Mouse (Mus musculus): Measurements from ENCODE around the gene Defb38.

The Defb38 gene

DNA sequence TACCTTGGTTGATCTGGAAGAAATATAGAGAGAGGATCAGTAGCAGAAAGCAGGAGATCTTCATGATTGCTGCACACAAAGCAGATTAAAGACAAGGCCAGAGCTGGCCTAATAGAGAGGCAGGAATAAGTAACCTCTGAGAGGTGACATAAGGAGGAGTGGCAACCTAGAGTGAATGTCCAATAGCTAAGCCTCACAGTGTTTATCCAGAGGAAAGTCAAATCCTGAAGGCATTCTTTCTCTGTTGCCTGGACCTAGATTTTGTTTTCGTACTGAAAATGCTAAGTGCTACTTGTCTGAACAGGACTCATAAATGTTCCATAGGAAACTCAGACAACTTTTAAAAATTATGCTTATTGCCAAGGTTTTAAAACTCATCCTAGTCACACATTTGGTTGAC, at the start of gene Defb38:
TSS of gene Defb38 (minus strand) at position 101 of the 400 bp plus-strand sequence.
- DNase-seq: no peak

DNA sequence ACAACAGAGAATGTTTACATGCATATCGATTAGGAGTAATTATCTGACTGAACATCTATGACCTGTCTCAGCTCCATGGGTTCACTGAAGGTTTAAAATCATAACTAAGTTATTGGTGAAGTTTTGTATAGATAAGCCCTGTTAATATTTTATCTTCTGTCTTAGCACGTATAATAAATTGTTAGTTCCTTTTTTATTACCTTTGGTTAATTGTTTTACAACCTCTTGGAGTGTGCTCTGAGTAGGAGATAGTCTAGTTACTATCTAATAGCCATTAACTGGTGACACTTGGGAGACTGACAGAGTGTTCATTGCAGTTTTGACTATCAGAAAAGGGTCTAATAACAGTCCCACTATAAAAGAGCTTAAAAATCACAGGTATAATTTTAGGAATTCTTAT, 39.6 kb upstream of the Defb38 start:
- DNase-seq: no peak

DNA sequence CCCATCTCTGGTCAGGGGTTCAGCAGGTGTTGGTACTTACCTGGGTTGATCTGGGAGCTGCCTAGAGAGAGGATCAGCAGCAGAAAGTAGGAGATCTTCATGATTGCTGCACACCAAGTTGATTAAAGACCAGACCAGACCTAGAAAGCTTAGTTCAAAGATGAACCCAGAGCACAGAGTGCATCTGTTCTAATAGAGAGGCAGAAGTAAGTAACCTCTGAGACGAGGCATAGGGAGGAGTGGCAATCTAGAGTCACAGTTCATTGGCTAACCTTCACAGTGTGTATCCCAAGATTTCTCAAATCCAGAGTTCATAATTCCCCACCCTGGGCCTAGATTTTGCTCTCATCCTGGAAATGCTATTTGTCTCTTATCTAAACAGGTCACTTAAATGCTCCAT, 38.3 kb upstream of the Defb38 start, which contains the start of gene Defb39:
TSS of gene Defb39 (minus strand) at position 101 of the 400 bp plus-strand sequence.
- no peak for DNase-seq

DNA sequence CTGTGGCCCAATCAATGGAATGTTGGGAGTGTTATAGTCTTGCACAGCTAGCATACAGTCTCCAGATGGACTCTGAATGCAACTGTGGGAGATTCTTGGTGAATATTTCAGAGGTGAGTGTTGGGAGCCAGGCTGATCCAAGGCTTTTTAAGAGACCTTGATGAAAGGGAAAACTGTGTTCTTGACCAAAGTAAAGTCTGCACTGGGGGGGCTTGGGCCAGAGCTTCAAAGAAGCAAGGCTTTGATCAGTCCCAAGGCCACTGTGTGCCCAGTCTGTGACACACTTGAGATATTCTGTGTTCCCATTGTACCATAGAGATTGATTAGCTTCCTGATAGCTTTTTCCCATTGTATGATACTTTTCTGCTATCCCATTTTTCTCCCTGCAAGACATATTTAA, 36.5 kb upstream of the Defb38 start:
- DNase-seq: no peak

DNA sequence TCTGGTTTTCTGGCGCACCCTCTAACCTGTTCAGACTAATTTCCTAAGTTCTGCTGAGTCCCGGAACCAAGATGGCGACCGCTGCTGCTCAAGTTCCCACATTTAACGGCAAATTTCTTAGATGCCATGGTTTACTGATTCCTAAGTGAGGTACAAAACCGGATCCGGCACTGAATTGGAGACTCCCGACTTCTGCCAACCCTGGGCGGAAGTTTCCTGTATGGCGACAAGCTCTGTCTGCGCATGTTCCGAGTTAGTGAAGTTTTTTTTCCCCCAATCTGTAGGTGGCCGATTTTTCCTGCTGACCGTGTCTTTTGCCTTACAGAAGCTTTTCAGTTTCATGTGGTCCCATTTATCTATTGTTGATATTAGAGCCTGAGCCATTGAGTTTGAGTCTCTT, 18.9 kb upstream of the Defb38 start:
- DNase-seq: no peak

All from cerebellum, adult 18-20 months (tissue).